Mouse (Mus musculus) midbrain, postnatal 0 days (tissue): Measurements from ENCODE around the gene Nr2f2. TPM values are rescaled to one million over a fixed set of nuclear protein-coding genes. Genes with fewer than 3 reads are reported as not detected.
A peak's percentile ranks its signal among the peaks of the same experiment; 100 is the strongest.

ENCODE experiments used
- ATAC-seq: fragments of 200-750 bp; cut with Nextera tagmentation; 2 replicates; pipeline ENCODE4 v1.8.0; 2017; ENCODE audit warnings: moderate number of reproducible peaks, mild to moderate bottlenecking, moderate TSS enrichment, moderate library complexity; ENCODE audit not compliant: low FRiP score
- DNase-seq: peaks from one replicate; pipeline ENCODE4 v3.0.0-alpha.2; 2015; ENCODE audit warnings: low spot score
- H3K27ac ChIP-seq: fragments of 300-500 bp; sonication (generic); 2 replicates; pipeline ENCODE4 v1.5.1; 2014; ENCODE audit warnings: low read depth, mild to moderate bottlenecking, low read length, mixed read lengths
- H3K27me3 ChIP-seq: fragments of 300-500 bp; sonication (generic); 2 replicates; pipeline ENCODE4 v1.6.1; 2014; ENCODE audit warnings: low read length, control low read depth, mixed read lengths; ENCODE audit not compliant: insufficient read depth
- H3K36me3 ChIP-seq: fragments of 300-500 bp; sonication (generic); 2 replicates; pipeline ENCODE4 v1.6.1; 2014; ENCODE audit warnings: low read length, control low read depth, mixed read lengths; ENCODE audit not compliant: insufficient read depth
- H3K4me1 ChIP-seq: fragments of 300-500 bp; sonication (generic); 2 replicates; pipeline ENCODE4 v1.6.1; 2014; ENCODE audit warnings: mild to moderate bottlenecking, control low read depth, antibody characterized with exemption, low read length, mixed read lengths; ENCODE audit not compliant: insufficient read depth
- H3K4me2 ChIP-seq: fragments of 300-500 bp; sonication (generic); 2 replicates; pipeline ENCODE4 v1.6.1; 2014; ENCODE audit warnings: low read depth, mild to moderate bottlenecking, low read length, mixed read lengths; ENCODE audit not compliant: poor library complexity, severe bottlenecking
- H3K4me3 ChIP-seq: fragments of 300-500 bp; sonication (generic); 2 replicates; pipeline ENCODE4 v1.5.1; 2014; ENCODE audit warnings: low read depth, mild to moderate bottlenecking, low read length, moderate library complexity
- H3K9ac ChIP-seq: fragments of 300-500 bp; sonication (generic); replicated peaks from 2 replicates; pipeline ENCODE4 v1.6.1; 2014; ENCODE audit warnings: mild to moderate bottlenecking, low read length, moderate library complexity, mixed read lengths; ENCODE audit not compliant: poor library complexity, severe bottlenecking
- H3K9me3 ChIP-seq: fragments of 300-500 bp; sonication (generic); 2 replicates; pipeline ENCODE4 v1.6.1; 2016; ENCODE audit warnings: low read length, control low read depth
- CTCF ChIP-seq: IDR thresholded peaks from 2 replicates; pipeline ENCODE4 v1.5.1; 2016; ENCODE audit warnings: antibody characterized with exemption, mild to moderate bottlenecking
- WGBS: fragments of 180-500 bp; shearing (Covaris S2); extraction: QIAGEN DNeasy Blood & Tissue Kit; methylation state at CpG from one replicate; pipeline ENCODE4 v1.1.7; 2014; 5-methylcytosine and 5-hydroxymethylcytosine counted together
- polyA plus RNA-seq: library from polyadenylated mRNA; unstranded; fragments of >200 nt; fragmentation: Nextera tagmentation; extraction: Ambion mirVana; gene quantifications from 2 replicates; pipeline ENCODE4 v1.2.1, GENCODE M21; 2015
- total RNA-seq: library from RNA; depleted of rRNA; stranded (reverse); fragments of >200 nt; gene quantifications from 2 replicates; pipeline ENCODE4 v1.2.3, GENCODE M21; 2014

Gene Nr2f2
- total and polyA plus RNA-seq, 2 experiments from 2014 or later = 38.9 to 81.6 TPM

- Histone ChIP-seq H3K27ac (peak overlapping the region; percentile 70), H3K4me3 (peak overlapping the region; percentile 28; the same call in 1 of the 2 replicates), H3K4me1 (no peaks in the 10 kb centered on the region), H3K9me3 (no peaks in the 10 kb centered on the region), H3K27me3 (peaks cover 49% of the 10 kb centered on the region), H3K36me3 (no peaks in the 10 kb centered on the region), H3K9ac (no peak overlapping the region), H3K4me2 (peak overlapping the region; percentile 54)
- no peak for TF ChIP-seq CTCF
- no peak for ATAC-seq
- no peak for DNase-seq
- 14% methylated on average over 4 of the region's 4 CpGs for WGBS
These were observed 2.2 kb upstream of the Nr2f2 start for GRCm38 (mm10) chr7:70368751-70369060.

- H3K27me3 ChIP-seq = peaks cover 53% of the 10 kb centered on the region
These were observed 1.7 kb upstream of the Nr2f2 start for GRCm38 (mm10) chr7:70368268-70368655.

GRCm38 (mm10) chr7:70367591-70368267, 1.2 kb upstream of the Nr2f2 start:
- TF ChIP-seq CTCF = no peak
- ATAC-seq = no peak
- WGBS = 10% methylated on average over 16 of the region's 16 CpGs

More at GRCm38 (mm10) chr7:70368268-70368655, 1.7 kb upstream of the Nr2f2 start:
- peak overlapping the region; percentile 54; the same call in 1 of the 2 replicates for H3K4me2 ChIP-seq
- no peak for TF ChIP-seq CTCF
- ATAC-seq (no peak), DNase-seq (no peak)
- no peak overlapping the region for H3K4me3 ChIP-seq
- no peak overlapping the region for H3K9ac ChIP-seq
- WGBS = 22% methylated on average over 6 of the region's 6 CpGs
- H3K9me3 ChIP-seq = no peaks in the 10 kb centered on the region
- no peaks in the 10 kb centered on the region for H3K4me1 ChIP-seq
- no peaks in the 10 kb centered on the region for H3K36me3 ChIP-seq
- no peak overlapping the region for H3K27ac ChIP-seq

GRCm38 (mm10) chr7:70366808-70367095, 217 bp upstream of the Nr2f2 start:
- Histone ChIP-seq H3K27me3 (peaks cover 51% of the 10 kb centered on the region), H3K36me3 (no peaks in the 10 kb centered on the region), H3K4me1 (no peaks in the 10 kb centered on the region), H3K4me3 (peak overlapping the region; percentile 40; the same call in 1 of the 2 replicates), H3K9me3 (no peaks in the 10 kb centered on the region), H3K4me2 (peak overlapping the region; percentile 44), H3K9ac (no peak overlapping the region), H3K27ac (peak overlapping the region; percentile 80; the same call in 1 of the 2 replicates)
- DNase-seq = no peak
- 0% methylated on average over 1 of the region's 1 CpGs for WGBS
- TF ChIP-seq CTCF = no peak
- ATAC-seq = no peak

More at GRCm38 (mm10) chr7:70367591-70368267, 1.2 kb upstream of the Nr2f2 start:
- no peaks in the 10 kb centered on the region for H3K4me1 ChIP-seq
- peak overlapping the region; percentile 13; the same call in 1 of the 2 replicates for H3K4me3 ChIP-seq
- H3K27ac ChIP-seq = no peak overlapping the region
- H3K27me3 ChIP-seq = peaks cover 53% of the 10 kb centered on the region
- H3K36me3 ChIP-seq = no peaks in the 10 kb centered on the region
- H3K4me2 ChIP-seq = peak overlapping the region; percentile 37
- H3K9ac ChIP-seq = no peak overlapping the region
- no peaks in the 10 kb centered on the region for H3K9me3 ChIP-seq
- no peak for DNase-seq

- ATAC-seq = no peak
- peaks cover 49% of the 10 kb centered on the region for H3K27me3 ChIP-seq
These were observed 1.1 kb downstream of the Nr2f2 start for GRCm38 (mm10) chr7:70365401-70365811.

GRCm38 (mm10) chr7:70364798-70365197, 1.7 kb downstream of the Nr2f2 start:
- no peaks in the 10 kb centered on the region for H3K9me3 ChIP-seq
- no peaks in the 10 kb centered on the region for H3K36me3 ChIP-seq
- H3K4me3 ChIP-seq = peak overlapping the region; percentile 40
- DNase-seq = peak; percentile 76
- H3K9ac ChIP-seq = no peak overlapping the region; the same call in 1 of the 2 replicates
- ATAC-seq = no peak
- peak overlapping the region; percentile 44; the same call in 1 of the 2 replicates for H3K4me2 ChIP-seq
- no peaks in the 10 kb centered on the region for H3K4me1 ChIP-seq
- peak; percentile 72 for TF ChIP-seq CTCF
- H3K27ac ChIP-seq = peak overlapping the region; percentile 80
- peaks cover 44% of the 10 kb centered on the region for H3K27me3 ChIP-seq
- 0% methylated on average over 3 of the region's 3 CpGs for WGBS

More at GRCm38 (mm10) chr7:70365401-70365811, 1.1 kb downstream of the Nr2f2 start:
- no peaks in the 10 kb centered on the region for H3K4me1 ChIP-seq
- DNase-seq = no peak
- H3K9me3 ChIP-seq = no peaks in the 10 kb centered on the region
- no peaks in the 10 kb centered on the region for H3K36me3 ChIP-seq
- peak overlapping the region; percentile 40 for H3K4me3 ChIP-seq
- peak overlapping the region; percentile 44 for H3K4me2 ChIP-seq
- H3K9ac ChIP-seq = peak overlapping the region; percentile 54
- WGBS = 1% methylated on average over 17 of the region's 17 CpGs
- peak overlapping the region; percentile 80 for H3K27ac ChIP-seq
- no peak for TF ChIP-seq CTCF
